Mouse (Mus musculus): ENCODE data around the gene C3.

The C3 gene

DNA sequence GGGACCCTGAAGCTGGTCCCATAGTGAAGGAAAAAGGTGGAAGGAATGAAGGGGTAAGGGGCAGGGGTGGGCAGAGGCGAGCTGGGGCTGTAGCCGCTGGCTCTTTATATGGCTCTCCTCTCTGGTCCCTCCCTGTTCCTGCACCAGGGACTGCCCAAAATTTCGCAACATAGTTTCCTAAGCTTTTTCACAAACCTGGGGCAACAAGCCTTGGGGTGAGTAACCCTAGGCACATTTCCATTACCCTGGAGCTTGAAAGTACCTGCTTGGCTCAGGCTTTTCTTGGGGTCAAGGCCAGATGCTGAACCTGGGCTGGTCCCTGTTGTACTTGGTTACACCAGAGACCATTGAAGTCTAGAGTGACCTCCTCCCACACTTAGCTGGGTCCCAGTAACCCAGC is at the start of gene C3:
Gene C3 (minus strand): TSS at position 123 of the 400 bp plus-strand sequence.
- DNase-seq (ENCODE audit: low read depth): no peak

GRCm38 (mm10) chr17:57276634-57277121 is 48.7 kb upstream of the C3 start:
- DNase-seq (ENCODE audit: low read depth): peak; percentile 94

- DNase-seq (ENCODE audit: low read depth): no peak
Observed at GRCm38 (mm10) chr17:57275997-57276351, 48.0 kb upstream of the C3 start.

- DNase-seq (ENCODE audit: low read depth): peak; percentile 93
Observed at GRCm38 (mm10) chr17:57275111-57275996, 47.4 kb upstream of the C3 start.

GRCm38 (mm10) chr17:57274686-57275085 is 46.8 kb upstream of the C3 start:
- no peak for DNase-seq (ENCODE audit: low read depth)

DNA sequence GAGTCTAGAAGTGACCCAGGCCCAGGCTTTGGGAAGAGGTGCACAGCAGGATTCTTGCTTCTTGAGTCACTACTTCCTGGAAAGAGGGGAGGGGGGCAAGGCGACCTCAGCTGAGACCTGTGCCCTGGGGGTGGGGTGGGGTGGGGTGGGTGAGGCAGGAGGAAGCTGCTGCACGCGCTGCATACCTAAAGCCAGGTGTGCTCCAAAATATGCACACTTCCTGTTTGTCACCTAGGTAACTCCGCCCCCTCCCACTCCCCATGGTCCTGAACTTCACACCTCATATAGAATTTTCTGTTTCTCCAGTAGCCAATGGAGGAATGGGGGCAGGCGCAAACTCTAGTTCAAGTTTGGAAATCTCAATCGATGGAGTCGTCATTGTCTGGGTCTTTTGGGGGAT is 45.9 kb upstream of the C3 start:
- DNase-seq (ENCODE audit: low read depth): no peak

DNA sequence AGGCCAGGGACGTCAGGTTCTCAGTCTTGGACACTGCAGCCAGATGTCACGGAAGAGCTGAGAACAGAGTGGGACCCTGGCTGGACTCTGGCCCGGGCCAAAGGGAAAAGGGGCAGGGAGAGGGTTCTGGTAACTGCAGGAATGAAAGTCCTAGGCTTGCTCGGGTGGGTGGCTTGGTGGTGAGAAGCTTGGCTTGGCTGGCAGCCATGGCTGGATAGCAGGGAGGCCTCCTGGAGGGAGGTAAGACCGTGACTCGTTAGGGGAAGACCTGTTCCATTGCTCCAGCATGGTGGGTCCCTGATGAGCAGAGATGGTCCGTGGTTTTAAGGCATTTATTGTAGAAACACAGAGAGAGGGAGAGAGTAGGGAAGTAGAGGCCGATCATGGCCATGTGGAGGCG is 43.4 kb upstream of the C3 start:
- DNase-seq (ENCODE audit: low read depth): no peak

GRCm38 (mm10) chr17:57267556-57268126 is 39.7 kb upstream of the C3 start:
- no peak for DNase-seq (ENCODE audit: low read depth)

- peak; percentile 60 for DNase-seq (ENCODE audit: low read depth)
Observed at GRCm38 (mm10) chr17:57264972-57265945, 37.3 kb upstream of the C3 start.

GRCm38 (mm10) chr17:57264164-57264563 is 36.2 kb upstream of the C3 start:
- no peak for DNase-seq (ENCODE audit: low read depth)

DNA sequence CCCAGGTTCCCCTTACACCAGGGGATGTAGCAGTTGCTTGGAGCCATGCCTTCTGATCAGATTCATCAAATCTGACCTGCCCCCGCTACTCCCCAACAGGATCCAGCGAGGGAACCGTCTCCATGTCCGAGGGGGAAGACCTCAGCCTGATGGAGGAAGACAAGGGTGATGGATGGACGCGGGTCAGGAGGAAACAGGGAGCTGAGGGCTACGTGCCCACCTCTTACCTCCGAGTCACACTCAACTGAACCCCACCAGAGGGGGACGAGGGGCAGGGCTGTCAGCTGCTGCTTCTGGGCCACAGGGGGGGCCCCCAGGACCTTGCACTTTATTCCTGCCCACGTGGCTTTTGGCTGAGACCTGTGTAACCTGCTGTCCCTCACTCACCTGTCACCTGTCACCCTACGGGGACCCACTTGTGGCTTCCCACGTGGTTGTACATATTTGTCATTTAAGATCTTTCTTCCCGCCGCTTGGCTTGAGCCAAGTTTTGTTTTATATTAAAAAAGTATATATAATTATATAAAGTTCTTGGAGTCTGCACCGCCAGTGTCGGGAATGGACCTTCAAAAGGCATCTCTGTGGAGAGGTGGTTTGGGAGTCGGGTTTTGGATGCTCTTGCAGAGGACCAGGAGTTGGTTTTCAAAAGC is 35.1 kb upstream of the C3 start:
- DNase-seq (ENCODE audit: low read depth): no peak

- DNase-seq (ENCODE audit: low read depth): no peak
Observed at GRCm38 (mm10) chr17:57261796-57262195, 33.9 kb upstream of the C3 start.

DNA sequence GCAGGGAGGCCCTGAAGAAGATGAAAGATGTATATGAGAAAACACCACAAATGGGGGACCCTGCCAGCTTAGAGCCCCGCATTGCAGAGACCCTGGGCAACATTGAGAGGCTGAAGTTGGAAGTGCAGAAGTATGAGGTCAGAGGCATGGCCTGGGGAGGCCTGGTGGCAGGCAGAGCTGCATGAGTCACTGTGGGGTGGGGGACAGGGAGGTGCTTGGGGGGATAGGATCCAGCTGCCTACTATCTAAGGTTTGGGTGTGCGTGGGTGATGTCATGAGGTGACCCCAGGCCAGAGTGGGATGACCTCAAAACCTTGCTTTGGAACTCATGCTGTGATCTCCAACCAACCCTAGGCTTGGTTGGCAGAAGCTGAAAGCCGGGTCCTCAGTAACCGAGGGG is 33.4 kb upstream of the C3 start:
- DNase-seq (ENCODE audit: low read depth): no peak

DNA sequence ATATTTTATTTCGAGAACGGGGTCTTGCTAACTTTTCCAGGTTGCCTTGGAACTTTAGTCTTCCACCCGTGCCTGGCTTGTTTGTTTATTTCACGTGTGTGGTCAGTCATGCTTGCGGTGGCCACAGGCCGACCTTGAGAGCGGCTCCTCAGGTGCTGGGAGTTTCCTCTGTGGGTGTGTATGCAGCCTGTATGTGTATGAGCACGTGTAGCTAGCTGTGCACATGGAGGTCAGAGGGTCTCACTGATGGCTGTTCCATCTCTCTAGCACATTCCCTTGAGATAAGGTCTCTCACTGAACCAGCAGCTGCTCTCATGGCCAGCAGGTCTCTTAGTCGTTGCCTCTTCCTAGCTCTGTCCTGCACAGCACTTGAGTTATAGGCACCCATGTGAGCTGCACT is 32.4 kb upstream of the C3 start:
- DNase-seq (ENCODE audit: low read depth): no peak

DNA sequence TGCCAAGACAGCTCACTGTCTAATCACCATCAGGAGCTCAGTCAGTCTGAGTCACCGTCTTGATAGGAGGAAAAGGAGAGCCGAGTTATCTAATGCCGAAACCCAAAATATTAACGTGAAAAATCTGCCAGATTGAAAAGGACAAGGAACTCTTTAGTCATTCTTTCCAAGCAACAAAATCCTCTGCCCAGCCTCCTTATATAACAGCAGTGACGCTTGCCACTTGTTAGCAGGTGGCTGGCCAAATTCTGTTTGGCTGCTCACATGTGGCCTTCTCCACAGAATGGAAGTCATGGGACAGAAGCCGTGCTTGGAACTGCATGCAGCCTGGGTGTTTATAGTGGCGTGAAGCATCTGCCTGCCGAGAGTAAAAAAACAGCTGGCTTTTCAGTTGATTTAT is 31.8 kb upstream of the C3 start:
- no peak for DNase-seq (ENCODE audit: low read depth)

- DNase-seq (ENCODE audit: low read depth): no peak
Observed at GRCm38 (mm10) chr17:57258191-57258590, 30.3 kb upstream of the C3 start.

GRCm38 (mm10) chr17:57256921-57257485 is 29.1 kb upstream of the C3 start:
- no peak for DNase-seq (ENCODE audit: low read depth)

- DNase-seq (ENCODE audit: low read depth): no peak
Observed at GRCm38 (mm10) chr17:57255354-57255753, 27.4 kb upstream of the C3 start.

GRCm38 (mm10) chr17:57253306-57253705 is 25.4 kb upstream of the C3 start:
- DNase-seq (ENCODE audit: low read depth): no peak

GRCm38 (mm10) chr17:57251431-57251830 is 23.5 kb upstream of the C3 start:
- DNase-seq (ENCODE audit: low read depth): no peak

- DNase-seq (ENCODE audit: low read depth): peak; percentile 55
Observed at GRCm38 (mm10) chr17:57250461-57251160, 22.7 kb upstream of the C3 start.

Measured in induced T-regulatory cell, adult 2 months (primary cell).